Mouse (Mus musculus): ENCODE measurements around the gene Sema5a. TPM values are rescaled to one million over a fixed set of nuclear protein-coding genes. Genes with fewer than 3 reads are reported as not detected.

Sema5a gene
- polyA plus RNA-seq, 1 experiment from 2014 or later: 24.9 TPM

GRCm38 (mm10) chr15:32367841-32368240 lies 123.2 kb downstream of the Sema5a start:
- Histone ChIP-seq H3K27ac (ENCODE audit: low read length) (no peak overlapping the region), H3K4me3 (ENCODE audit: low read depth, low read length) (no peak overlapping the region), H3K9ac (replicated peaks; ENCODE audit: low read depth, low read length) (no peak overlapping the region), H3K27me3 (ENCODE audit: control insufficient read depth, insufficient read depth, low read length) (no peaks in the 10 kb centered on the region), H3K9me3 (ENCODE audit: control insufficient read depth, low read depth, low read length) (no peaks in the 10 kb centered on the region), H3K4me1 (ENCODE audit: control insufficient read depth, insufficient read depth, low read length) (no peaks in the 10 kb centered on the region), H3K36me3 (ENCODE audit: control insufficient read depth, insufficient read depth, low read length) (no peaks in the 10 kb centered on the region), H3K4me2 (replicated peaks; ENCODE audit: low read depth, low read length) (no peak overlapping the region)
- WGBS: 77% methylated on average over 4 of the region's 4 CpGs
- ATAC-seq (ENCODE audit: insufficient number of reproducible peaks, insufficient read depth, low FRiP score, low read depth): no peak

- H3K9ac ChIP-seq (replicated peaks; ENCODE audit: low read depth, low read length): no peak overlapping the region
- no peak overlapping the region for H3K4me3 ChIP-seq (ENCODE audit: low read depth, low read length)
- no peaks in the 10 kb centered on the region for H3K36me3 ChIP-seq (ENCODE audit: control insufficient read depth, insufficient read depth, low read length)
- no peaks in the 10 kb centered on the region for H3K4me1 ChIP-seq (ENCODE audit: control insufficient read depth, insufficient read depth, low read length)
- ATAC-seq (ENCODE audit: insufficient number of reproducible peaks, insufficient read depth, low FRiP score, low read depth): no peak
- H3K4me2 ChIP-seq (replicated peaks; ENCODE audit: low read depth, low read length): no peak overlapping the region
- no peak overlapping the region for H3K27ac ChIP-seq (ENCODE audit: low read length)
- H3K9me3 ChIP-seq (ENCODE audit: control insufficient read depth, low read depth, low read length): no peaks in the 10 kb centered on the region
- 91% methylated on average over 6 of the region's 6 CpGs for WGBS
- no peaks in the 10 kb centered on the region for H3K27me3 ChIP-seq (ENCODE audit: control insufficient read depth, insufficient read depth, low read length)
These were observed 126.3 kb downstream of the Sema5a start for GRCm38 (mm10) chr15:32370914-32371313.

GRCm38 (mm10) chr15:32371385-32371784 lies 126.8 kb downstream of the Sema5a start:
- no peak for ATAC-seq (ENCODE audit: insufficient number of reproducible peaks, insufficient read depth, low FRiP score, low read depth)
- H3K36me3 ChIP-seq (ENCODE audit: control insufficient read depth, insufficient read depth, low read length): no peaks in the 10 kb centered on the region
- H3K9me3 ChIP-seq (ENCODE audit: control insufficient read depth, low read depth, low read length): no peaks in the 10 kb centered on the region
- no peaks in the 10 kb centered on the region for H3K27me3 ChIP-seq (ENCODE audit: control insufficient read depth, insufficient read depth, low read length)
- no peak overlapping the region for H3K4me2 ChIP-seq (replicated peaks; ENCODE audit: low read depth, low read length)
- no peaks in the 10 kb centered on the region for H3K4me1 ChIP-seq (ENCODE audit: control insufficient read depth, insufficient read depth, low read length)
- 52% methylated on average over 6 of the region's 6 CpGs for whole genome bisulfite sequencing
- H3K4me3 ChIP-seq (ENCODE audit: low read depth, low read length): no peak overlapping the region
- no peak overlapping the region for H3K9ac ChIP-seq (replicated peaks; ENCODE audit: low read depth, low read length)
- no peak overlapping the region for H3K27ac ChIP-seq (ENCODE audit: low read length)

- H3K4me1 ChIP-seq (ENCODE audit: control insufficient read depth, insufficient read depth, low read length): no peaks in the 10 kb centered on the region
- WGBS: 82% methylated on average over 5 of the region's 5 CpGs
- no peaks in the 10 kb centered on the region for H3K36me3 ChIP-seq (ENCODE audit: control insufficient read depth, insufficient read depth, low read length)
- no peak for ATAC-seq (ENCODE audit: insufficient number of reproducible peaks, insufficient read depth, low FRiP score, low read depth)
- H3K27me3 ChIP-seq (ENCODE audit: control insufficient read depth, insufficient read depth, low read length): no peaks in the 10 kb centered on the region
- no peak overlapping the region for H3K4me2 ChIP-seq (replicated peaks; ENCODE audit: low read depth, low read length)
- H3K4me3 ChIP-seq (ENCODE audit: low read depth, low read length): no peak overlapping the region
- H3K27ac ChIP-seq (ENCODE audit: low read length): no peak overlapping the region
- H3K9me3 ChIP-seq (ENCODE audit: control insufficient read depth, low read depth, low read length): no peaks in the 10 kb centered on the region
- H3K9ac ChIP-seq (replicated peaks; ENCODE audit: low read depth, low read length): no peak overlapping the region
These were observed 131.7 kb downstream of the Sema5a start for GRCm38 (mm10) chr15:32376326-32376725.

GRCm38 (mm10) chr15:32377781-32378180 lies 133.2 kb downstream of the Sema5a start:
- H3K36me3 ChIP-seq (ENCODE audit: control insufficient read depth, insufficient read depth, low read length): no peaks in the 10 kb centered on the region
- no peaks in the 10 kb centered on the region for H3K27me3 ChIP-seq (ENCODE audit: control insufficient read depth, insufficient read depth, low read length)
- no peak overlapping the region for H3K9ac ChIP-seq (replicated peaks; ENCODE audit: low read depth, low read length)
- no peak overlapping the region for H3K4me2 ChIP-seq (replicated peaks; ENCODE audit: low read depth, low read length)
- H3K4me1 ChIP-seq (ENCODE audit: control insufficient read depth, insufficient read depth, low read length): no peaks in the 10 kb centered on the region
- 87% methylated on average over 3 of the region's 3 CpGs for WGBS
- no peaks in the 10 kb centered on the region for H3K9me3 ChIP-seq (ENCODE audit: control insufficient read depth, low read depth, low read length)
- H3K27ac ChIP-seq (ENCODE audit: low read length): no peak overlapping the region
- no peak overlapping the region for H3K4me3 ChIP-seq (ENCODE audit: low read depth, low read length)
- no peak for ATAC-seq (ENCODE audit: insufficient number of reproducible peaks, insufficient read depth, low FRiP score, low read depth)

- WGBS: 69% methylated on average over 3 of the region's 3 CpGs
- ATAC-seq (ENCODE audit: insufficient number of reproducible peaks, insufficient read depth, low FRiP score, low read depth): no peak
These were observed 135.7 kb downstream of the Sema5a start for GRCm38 (mm10) chr15:32380311-32380710.

GRCm38 (mm10) chr15:32382930-32383481 lies 138.4 kb downstream of the Sema5a start:
- ATAC-seq (ENCODE audit: insufficient number of reproducible peaks, insufficient read depth, low FRiP score, low read depth): no peak

More at GRCm38 (mm10) chr15:32380311-32380710, 135.7 kb downstream of the Sema5a start:
- Histone ChIP-seq H3K4me1 (ENCODE audit: control insufficient read depth, insufficient read depth, low read length) (no peaks in the 10 kb centered on the region), H3K4me3 (ENCODE audit: low read depth, low read length) (no peak overlapping the region), H3K9me3 (ENCODE audit: control insufficient read depth, low read depth, low read length) (no peaks in the 10 kb centered on the region), H3K27me3 (ENCODE audit: control insufficient read depth, insufficient read depth, low read length) (no peaks in the 10 kb centered on the region), H3K4me2 (replicated peaks; ENCODE audit: low read depth, low read length) (no peak overlapping the region), H3K36me3 (ENCODE audit: control insufficient read depth, insufficient read depth, low read length) (no peaks in the 10 kb centered on the region), H3K27ac (ENCODE audit: low read length) (no peak overlapping the region), H3K9ac (replicated peaks; ENCODE audit: low read depth, low read length) (no peak overlapping the region)

GRCm38 (mm10) chr15:32396241-32396890 lies 151.8 kb downstream of the Sema5a start:
- ATAC-seq (ENCODE audit: insufficient number of reproducible peaks, insufficient read depth, low FRiP score, low read depth): no peak
- no peaks in the 10 kb centered on the region for H3K9me3 ChIP-seq (ENCODE audit: control insufficient read depth, low read depth, low read length)
- 81% methylated on average over 3 of the region's 3 CpGs for WGBS

More at GRCm38 (mm10) chr15:32382930-32383481, 138.4 kb downstream of the Sema5a start:
- H3K9ac ChIP-seq (replicated peaks; ENCODE audit: low read depth, low read length): no peak overlapping the region
- H3K4me3 ChIP-seq (ENCODE audit: low read depth, low read length): no peak overlapping the region
- H3K27ac ChIP-seq (ENCODE audit: low read length): no peak overlapping the region
- 81% methylated on average over 4 of the region's 4 CpGs for WGBS
- H3K36me3 ChIP-seq (ENCODE audit: control insufficient read depth, insufficient read depth, low read length): no peaks in the 10 kb centered on the region
- H3K4me2 ChIP-seq (replicated peaks; ENCODE audit: low read depth, low read length): no peak overlapping the region
- no peaks in the 10 kb centered on the region for H3K9me3 ChIP-seq (ENCODE audit: control insufficient read depth, low read depth, low read length)
- no peaks in the 10 kb centered on the region for H3K27me3 ChIP-seq (ENCODE audit: control insufficient read depth, insufficient read depth, low read length)
- H3K4me1 ChIP-seq (ENCODE audit: control insufficient read depth, insufficient read depth, low read length): no peaks in the 10 kb centered on the region

GRCm38 (mm10) chr15:32397064-32397463 lies 152.5 kb downstream of the Sema5a start:
- Histone ChIP-seq H3K4me3 (ENCODE audit: low read depth, low read length) (no peak overlapping the region), H3K9me3 (ENCODE audit: control insufficient read depth, low read depth, low read length) (no peaks in the 10 kb centered on the region), H3K9ac (replicated peaks; ENCODE audit: low read depth, low read length) (no peak overlapping the region), H3K27ac (ENCODE audit: low read length) (no peak overlapping the region), H3K36me3 (ENCODE audit: control insufficient read depth, insufficient read depth, low read length) (no peaks in the 10 kb centered on the region), H3K4me1 (ENCODE audit: control insufficient read depth, insufficient read depth, low read length) (no peaks in the 10 kb centered on the region), H3K4me2 (replicated peaks; ENCODE audit: low read depth, low read length) (no peak overlapping the region), H3K27me3 (ENCODE audit: control insufficient read depth, insufficient read depth, low read length) (no peaks in the 10 kb centered on the region)
- no peak for ATAC-seq (ENCODE audit: insufficient number of reproducible peaks, insufficient read depth, low FRiP score, low read depth)
- WGBS: 79% methylated on average over 3 of the region's 3 CpGs

More at GRCm38 (mm10) chr15:32396241-32396890, 151.8 kb downstream of the Sema5a start:
- no peaks in the 10 kb centered on the region for H3K36me3 ChIP-seq (ENCODE audit: control insufficient read depth, insufficient read depth, low read length)
- H3K27me3 ChIP-seq (ENCODE audit: control insufficient read depth, insufficient read depth, low read length): no peaks in the 10 kb centered on the region
- no peak overlapping the region for H3K9ac ChIP-seq (replicated peaks; ENCODE audit: low read depth, low read length)
- no peak overlapping the region for H3K4me3 ChIP-seq (ENCODE audit: low read depth, low read length)
- H3K4me2 ChIP-seq (replicated peaks; ENCODE audit: low read depth, low read length): no peak overlapping the region
- H3K4me1 ChIP-seq (ENCODE audit: control insufficient read depth, insufficient read depth, low read length): no peaks in the 10 kb centered on the region
- H3K27ac ChIP-seq (ENCODE audit: low read length): no peak overlapping the region
